Mouse (Mus musculus) lung, adult 2 months (tissue): Measurements from ENCODE around the gene Sema4c.

Experiments used
- CTCF ChIP-seq: fragments of 200-500 bp; IDR thresholded peaks from 2 replicates; pipeline ENCODE4 v1.5.1; 2011; ENCODE audit warnings: mild to moderate bottlenecking, low read length, control low read depth; ENCODE audit not compliant: insufficient read depth
- POLR2A ChIP-seq: fragments of 200-500 bp; IDR thresholded peaks from 2 replicates; pipeline ENCODE4 v1.6.1; 2011; ENCODE audit warnings: low read depth, mild to moderate bottlenecking, control low read depth, low read length, borderline replicate concordance; ENCODE audit errors: extremely low read depth

GRCm38 (mm10) chr1:36538727-36539126 is 19.4 kb downstream of the Sema4c start:
- TF ChIP-seq POLR2A (no peak), CTCF (no peak)
